Mouse (Mus musculus) heart, postnatal 14 days (tissue): ENCODE results near the gene Dcps. TPM values are rescaled to one million over a fixed set of nuclear protein-coding genes. Genes with fewer than 3 reads are reported as not detected.

Experiments
- DNase-seq, 2 experiments: peaks; one replicate each; pipeline ENCODE4 v3.0.0; 2021 to 2022
- intact Hi-C: fragments of 180-260 bp; cut with DNase I; formaldehyde crosslinking; loops from one replicate; pipeline ENCODE4 v1.15.1; 2025
- total RNA-seq, 2 experiments: library from RNA; stranded (reverse); gene quantifications; 2 replicates each; pipeline ENCODE4 v1.2.3; 2021

Gene Dcps
- total RNA-seq, 2 experiments from 2014 or later: 14.2 to 17.1 TPM

- intact Hi-C loops: no loop called here
- no peak for DNase-seq
Measured at GRCm38 (mm10) chr9:35142221-35142620, 33.6 kb downstream of the Dcps start.

GRCm38 (mm10) chr9:35139231-35139744, 36.6 kb downstream of the Dcps start:
- DNase-seq: no peak
- intact Hi-C loops: no loop called here

GRCm38 (mm10) chr9:35138029-35138428, 37.8 kb downstream of the Dcps start:
- no peak for DNase-seq
- intact Hi-C loops: no loop called here

- no peak for DNase-seq
- intact Hi-C loops: no loop called here
Measured at GRCm38 (mm10) chr9:35135575-35135974, 40.3 kb downstream of the Dcps start.

- no peak for DNase-seq
- intact Hi-C loops: loop anchor here (2.0 kb wide), 1 partner anchor 21 kb away; no protein-coding TSS in a partner anchor
Measured at GRCm38 (mm10) chr9:35131637-35132397, 44.0 kb downstream of the Dcps start.

GRCm38 (mm10) chr9:35128995-35129418, 46.9 kb downstream of the Dcps start:
- DNase-seq: no peak
- intact Hi-C loops: no loop called here

GRCm38 (mm10) chr9:35128564-35128963, 47.3 kb downstream of the Dcps start:
- no peak for DNase-seq
- intact Hi-C loops: no loop called here

GRCm38 (mm10) chr9:35127561-35127960, 48.3 kb downstream of the Dcps start:
- intact Hi-C loops: no loop called here
- no peak for DNase-seq

- DNase-seq: no peak
- intact Hi-C loops: no loop called here
Measured at GRCm38 (mm10) chr9:35127147-35127546, 48.7 kb downstream of the Dcps start.

GRCm38 (mm10) chr9:35124678-35124955, 51.2 kb downstream of the Dcps start:
- intact Hi-C loops: no loop called here
- no peak for DNase-seq

GRCm38 (mm10) chr9:35123804-35124677, 51.8 kb downstream of the Dcps start:
- intact Hi-C loops: no loop called here
- DNase-seq: no peak

- no peak for DNase-seq
- intact Hi-C loops: no loop called here
Measured at GRCm38 (mm10) chr9:35123456-35123803, 52.4 kb downstream of the Dcps start.

GRCm38 (mm10) chr9:35122551-35123266, 53.2 kb downstream of the Dcps start:
- intact Hi-C loops: no loop called here

GRCm38 (mm10) chr9:35119168-35119567, 56.7 kb downstream of the Dcps start, which contains the start of gene St3gal4:
TSS of gene St3gal4 (minus strand) at chr9:35119268.
- no peak for DNase-seq
- intact Hi-C loops: no loop called here

More at GRCm38 (mm10) chr9:35122551-35123266, 53.2 kb downstream of the Dcps start:
- no peak for DNase-seq

GRCm38 (mm10) chr9:35118563-35118962, 57.3 kb downstream of the Dcps start:
- intact Hi-C loops: no loop called here
- no peak for DNase-seq

- peak; percentile 52 to 59 for DNase-seq
- intact Hi-C loops: loop anchor here (2.0 kb wide), 2 partner anchors 45 to 79 kb away; no protein-coding TSS in a partner anchor
Measured at GRCm38 (mm10) chr9:35117384-35118295, 58.2 kb downstream of the Dcps start.

GRCm38 (mm10) chr9:35116391-35117381, 59.2 kb downstream of the Dcps start:
- intact Hi-C loops: loop anchor here (2.0 kb wide), 2 partner anchors 46 to 78 kb away; no protein-coding TSS in a partner anchor
- peak; percentile 82 to 87 for DNase-seq

- no peak for DNase-seq
- intact Hi-C loops: loop anchor here (2.0 kb wide), 2 partner anchors 47 to 77 kb away; no protein-coding TSS in a partner anchor
Measured at GRCm38 (mm10) chr9:35115804-35116203, 60.1 kb downstream of the Dcps start.
